Mouse (Mus musculus): Measurements from ENCODE around the gene Gse1. TPM values are rescaled to one million over a fixed set of nuclear protein-coding genes. Genes with fewer than 3 reads are reported as not detected.

The Gse1 gene
- 10.4 and 12.7 TPM in 2 replicates for polyA plus RNA-seq (2021; fragmentation: Nextera tagmentation)
- long read RNA-seq, experiment 1, partial matches to known transcripts, result 3 of 11 reads
- long read RNA-seq, experiment 1, other reads (novel, unspliced or antisense), result 8 of 11 reads
- long read RNA-seq, experiment 2, partial matches to known transcripts, result 41 of 56 reads
- long read RNA-seq, experiment 2, other reads (novel, unspliced or antisense), result 15 of 56 reads

DNA sequence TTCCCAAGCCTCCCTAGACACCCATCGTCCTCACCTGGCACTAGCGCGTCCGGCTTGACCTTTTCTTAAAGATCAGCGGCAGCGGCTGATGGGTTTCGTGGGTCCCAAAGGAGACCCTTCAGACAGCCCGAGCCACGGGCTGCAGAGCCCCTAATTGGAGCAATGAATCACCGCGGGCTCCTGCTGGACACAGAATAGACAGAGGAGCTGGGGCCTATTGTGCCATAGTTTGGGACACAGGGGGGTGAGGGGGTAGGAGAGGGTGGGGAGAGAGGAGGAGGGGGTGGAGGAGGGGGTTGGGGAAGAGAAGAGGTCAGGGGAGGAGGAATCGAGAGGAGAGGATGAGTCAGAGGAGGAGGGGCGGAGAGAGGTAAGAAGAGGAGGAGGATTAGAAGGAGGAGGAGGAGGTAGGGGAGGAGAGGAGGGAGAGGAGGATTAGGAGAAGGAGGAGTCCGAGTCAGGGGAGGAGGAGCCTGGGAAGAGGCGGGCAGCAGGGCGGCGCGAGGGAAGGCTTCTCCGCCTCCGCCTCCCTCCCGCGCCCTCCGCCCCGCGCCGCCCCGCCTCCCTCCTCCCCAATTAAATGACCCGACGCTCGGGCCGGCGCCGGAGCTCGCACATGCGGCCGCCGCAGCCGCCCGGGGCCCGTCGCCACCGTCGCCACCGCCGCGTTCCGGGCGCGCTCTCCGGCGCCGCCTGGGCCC, at the start of gene Gse1:
Gse1 (plus strand) TSS at position 566 of the 701 bp plus-strand sequence.

GRCm38 (mm10) chr8:120588908-120589771, 360.9 kb downstream of the Gse1 start, which contains the start of gene Gins2:
Gins2 (minus strand) TSS chr8:120589304.

Small RNAs within 50 kb of the gene (microRNA-seq; reads per million reads assigned to microRNA genes)
- gene Gm22715 (not detected), gene Mir7687 (4.1 reads per million, percentile 15 among the genes with 10 or more reads in this experiment)

Other genes starting within 250 kb of the Gse1 start
- 0.74 and 1.3 TPM in 2 replicates for gene Crispld2, start 236.0 kb upstream of the Gse1 start, polyA plus RNA-seq (2021; fragmentation: Nextera tagmentation)
- gene Zdhhc7, start 127.0 kb upstream of the Gse1 start, polyA plus RNA-seq (2021; fragmentation: Nextera tagmentation), result 20.9 and 22.1 TPM in 2 replicates
- 42.1 and 44.7 TPM in 2 replicates for gene 6430548M08Rik, start 114.3 kb upstream of the Gse1 start, polyA plus RNA-seq (2021; fragmentation: Nextera tagmentation)
- 1.2 and 1.5 TPM in 2 replicates for gene Fam92b, start 51.0 kb upstream of the Gse1 start, polyA plus RNA-seq (2021; fragmentation: Nextera tagmentation)

Measured in layer of hippocampus, adult 6 months (tissue).